Mouse (Mus musculus): ENCODE data around the gene Creb5.

DNA sequence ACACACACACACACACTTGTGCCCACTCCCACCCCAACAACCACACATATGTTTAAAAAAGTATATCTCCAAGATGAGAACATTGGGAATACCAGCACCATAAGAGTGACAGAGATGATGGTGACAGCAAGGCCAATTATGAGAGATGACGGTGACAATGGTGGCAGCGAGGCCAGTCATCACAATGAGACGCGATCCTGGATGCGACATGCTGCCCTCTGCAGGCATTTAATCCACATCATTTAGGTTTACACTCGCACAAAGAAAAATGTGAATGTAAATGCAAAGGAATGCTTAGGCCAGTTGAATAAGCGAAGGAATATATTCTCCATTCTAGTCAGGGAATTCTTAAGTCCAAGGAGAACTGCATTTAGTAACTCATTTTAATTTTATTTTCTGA lies 222.9 kb downstream of the Creb5 start:
- TF ChIP-seq CTCF (IDR thresholded peaks at IDR 0.05; ENCODE audit: control insufficient read depth, insufficient read depth, insufficient read length) (no peak), MAX (IDR thresholded peaks at IDR 0.05) (no peak), CEBPB (IDR thresholded peaks at IDR 0.05; ENCODE audit: low read depth) (no peak)
